Mouse (Mus musculus): Measurements from ENCODE around the gene Nipa1.

DNA sequence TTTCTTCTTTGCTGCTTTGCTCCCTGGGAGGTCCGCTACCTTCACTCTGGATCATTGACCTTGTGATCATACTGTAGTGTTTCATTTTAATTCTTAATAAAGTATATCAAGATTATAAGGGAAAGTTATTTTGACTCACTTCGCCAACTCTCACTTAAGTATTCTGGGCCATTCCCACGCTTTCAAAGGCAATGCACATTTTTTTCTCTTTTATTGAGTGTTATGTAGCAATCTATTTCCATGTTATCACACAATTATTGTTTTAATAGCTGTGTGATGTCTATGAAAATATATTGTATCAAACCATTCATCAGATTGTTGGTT, at the start of gene Nipa1:
- TF ChIP-seq CTCF (conservative IDR thresholded peaks at IDR 0.05; ENCODE audit: insufficient read depth, insufficient read length, low read depth, low read length) (no peak), POLR2A (IDR thresholded peaks at IDR 0.05; ENCODE audit: low read depth, low read length) (no peak)
